Mouse (Mus musculus): ENCODE data around the gene Nfe2l3.
"Not testable (repeated sequence)": the region's sequence is repeated elsewhere in the genome, so short reads cannot be mapped to it uniquely, and the experiment has no call there.

Gene Nfe2l3

DNA sequence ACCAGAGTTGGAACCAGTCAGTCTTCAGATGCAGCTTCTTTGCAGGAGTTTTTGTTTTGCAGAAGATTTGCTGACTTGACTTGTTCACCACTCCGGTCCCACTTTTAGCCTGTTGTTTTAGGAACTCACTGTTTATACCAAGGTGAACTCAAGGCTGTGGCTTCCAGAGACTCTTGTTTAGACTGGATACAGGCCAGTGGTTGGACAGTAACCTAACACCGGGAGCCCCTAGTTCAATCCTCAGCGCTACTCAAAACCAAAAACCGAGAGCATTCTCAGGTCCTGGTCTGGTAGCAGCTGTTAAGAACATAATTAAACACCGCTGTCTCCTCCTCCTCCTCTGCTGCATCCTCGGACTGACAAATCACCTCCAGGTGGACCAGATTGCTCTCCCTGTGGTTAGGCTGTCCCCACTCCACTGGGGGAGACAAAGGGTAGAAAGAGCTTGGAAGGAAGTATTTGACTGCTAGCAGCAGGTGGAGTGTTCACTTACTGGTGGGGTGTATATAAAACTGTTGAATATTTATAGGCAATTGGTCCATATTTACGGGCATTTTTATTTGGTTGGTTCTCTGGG is 20.5 kb downstream of the Nfe2l3 start:
- no peak for DNase-seq

DNA sequence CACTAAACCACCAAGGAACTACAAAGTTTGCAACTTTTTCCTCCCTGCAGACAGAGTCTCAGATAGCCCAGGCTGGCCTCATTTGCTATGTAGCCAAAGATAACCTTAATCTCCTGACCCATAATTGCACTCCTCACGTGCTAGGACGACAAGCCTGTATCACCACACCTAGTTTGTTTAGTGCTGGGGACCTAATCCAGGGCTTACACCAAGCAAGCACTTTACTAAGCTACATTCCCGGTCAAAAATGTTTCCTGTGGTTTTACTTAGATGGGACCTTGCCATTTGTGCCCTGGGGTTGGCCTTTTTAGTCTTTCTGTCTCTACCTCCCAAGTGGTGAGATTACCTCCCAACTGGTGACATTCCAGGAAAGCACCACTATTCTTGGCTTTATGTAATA is 22.5 kb downstream of the Nfe2l3 start:
- DNase-seq, result no peak

DNA sequence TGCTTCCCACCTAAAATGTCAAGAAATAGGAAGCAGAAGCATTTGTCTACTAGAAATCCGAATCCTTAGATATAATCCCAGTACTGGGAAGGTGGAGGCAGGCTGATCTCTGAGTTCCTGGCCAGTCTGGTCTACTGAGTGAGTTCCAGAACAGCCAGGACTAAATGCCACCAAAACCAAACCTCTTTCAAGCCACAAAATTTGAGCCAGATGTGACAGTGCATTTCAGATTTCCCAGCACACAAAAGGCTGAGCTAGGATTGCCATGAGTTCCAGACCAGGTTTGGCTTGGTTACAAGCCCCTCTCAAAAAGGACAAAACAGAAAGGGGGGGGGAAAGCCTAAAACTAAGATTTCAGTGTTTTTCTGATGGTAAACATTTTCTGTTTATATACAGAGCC is 23.7 kb downstream of the Nfe2l3 start:
- no peak for DNase-seq

DNA sequence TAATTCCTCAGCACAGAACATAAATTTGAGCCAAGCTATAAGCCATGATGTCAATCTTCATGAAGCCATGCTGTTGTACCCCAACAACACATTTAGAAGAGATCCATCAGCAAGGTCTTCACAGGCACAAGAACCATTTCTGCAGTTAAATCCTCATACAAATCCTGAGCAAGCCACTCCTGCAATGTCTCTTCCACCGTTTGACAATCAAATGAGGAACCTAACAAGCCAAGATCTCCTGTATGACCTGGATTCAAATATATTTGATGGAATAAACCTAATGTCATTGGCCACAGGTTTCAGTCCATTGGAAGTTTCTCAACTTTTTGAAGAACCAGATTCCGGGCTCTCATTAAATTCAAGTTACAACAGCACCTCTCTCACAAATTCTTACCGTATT is 24.8 kb downstream of the Nfe2l3 start:
- DNase-seq, result no peak

DNA sequence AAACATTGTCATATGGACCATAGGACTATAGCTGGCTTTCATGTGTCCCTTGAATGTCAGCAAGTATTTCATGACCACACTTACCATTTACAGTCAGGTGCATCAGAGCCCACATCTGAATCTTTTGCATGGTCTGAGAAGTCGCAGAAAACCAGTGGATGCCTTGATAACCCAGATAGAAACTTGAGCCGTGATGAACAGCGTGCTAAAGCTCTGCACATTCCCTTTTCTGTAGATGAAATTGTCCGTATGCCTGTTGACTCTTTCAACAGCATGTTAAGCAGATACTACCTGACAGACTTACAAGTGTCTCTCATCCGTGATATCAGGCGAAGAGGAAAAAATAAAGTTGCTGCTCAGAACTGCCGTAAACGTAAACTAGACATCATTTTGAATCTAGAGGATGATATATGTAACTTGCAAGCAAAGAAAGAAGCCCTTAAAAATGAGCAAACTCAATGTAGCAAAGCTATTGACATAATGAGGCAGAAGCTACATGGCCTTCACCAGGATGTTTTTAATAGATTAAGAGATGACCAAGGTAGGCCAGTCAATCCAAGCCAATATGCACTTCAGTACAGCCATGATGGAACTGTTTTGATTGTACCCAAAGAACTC is 25.4 kb downstream of the Nfe2l3 start:
- DNase-seq, result no peak

DNA sequence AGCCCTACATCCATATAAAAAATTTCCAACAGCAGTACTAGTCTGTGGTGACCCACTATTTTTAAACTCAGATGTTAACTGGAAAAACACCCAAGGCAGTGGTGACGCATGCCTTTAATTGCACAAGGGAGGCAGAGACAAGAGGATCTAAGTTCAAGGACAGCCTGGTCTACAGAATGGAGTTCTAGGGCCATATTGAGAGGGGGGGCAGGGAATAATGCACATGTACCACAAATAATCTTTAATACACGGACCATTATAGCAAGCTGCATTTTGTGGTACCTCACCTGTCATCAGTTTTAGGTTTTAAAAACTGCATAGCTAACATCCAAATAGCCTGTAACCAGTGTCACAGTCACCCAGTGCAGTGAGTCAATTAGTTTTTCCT is 26.4 kb downstream of the Nfe2l3 start:
- DNase-seq, result no peak

DNA sequence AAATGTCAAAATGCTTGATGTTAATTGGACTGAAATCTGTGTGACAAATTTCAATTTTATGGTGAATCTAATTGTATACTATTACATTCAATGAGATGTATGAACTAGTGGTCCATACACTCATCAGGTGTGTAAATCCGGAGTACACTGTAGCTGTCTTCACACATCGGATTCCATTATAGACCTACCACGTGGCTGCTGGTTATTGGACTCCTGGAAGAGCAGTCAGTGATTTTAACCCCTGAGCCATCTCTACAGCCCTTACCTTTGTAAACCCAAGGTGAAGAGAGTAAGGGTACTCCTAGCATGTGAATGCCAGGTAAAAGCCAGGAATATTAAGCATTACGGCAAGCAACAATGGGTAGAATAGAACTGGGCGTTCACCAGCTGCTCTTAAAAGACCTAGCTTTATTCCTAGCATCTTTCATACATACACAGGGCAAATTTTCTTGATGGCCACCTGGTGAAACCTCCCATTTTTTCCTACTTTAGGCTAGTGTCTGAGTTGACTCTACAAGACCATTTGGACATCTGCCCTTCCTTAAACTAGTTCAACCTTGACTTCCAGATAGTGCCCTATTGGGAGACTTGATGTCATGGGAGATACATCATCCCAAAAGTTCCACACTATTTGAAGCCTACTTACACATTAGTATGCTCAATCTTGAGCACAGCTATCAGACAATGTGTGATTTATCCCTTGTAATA is 27.0 kb downstream of the Nfe2l3 start:
- DNase-seq, result no peak

DNA sequence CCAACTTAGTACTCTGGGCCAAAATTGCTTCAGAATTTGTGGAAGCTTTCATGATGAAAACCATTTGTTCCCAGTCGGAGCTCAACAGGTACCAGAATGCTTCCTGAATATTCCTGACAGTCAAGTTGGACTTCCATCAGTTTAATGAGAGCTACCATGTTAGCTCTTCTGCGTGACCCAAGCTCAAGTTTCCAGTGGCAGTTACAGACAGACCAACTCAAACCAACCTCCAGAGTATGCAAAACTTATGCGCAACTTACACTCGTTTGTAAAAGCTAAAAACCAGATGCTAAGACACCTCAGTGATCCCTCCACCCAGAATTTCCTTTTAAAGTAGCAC is 27.5 kb downstream of the Nfe2l3 start:
- DNase-seq, result no peak

DNA sequence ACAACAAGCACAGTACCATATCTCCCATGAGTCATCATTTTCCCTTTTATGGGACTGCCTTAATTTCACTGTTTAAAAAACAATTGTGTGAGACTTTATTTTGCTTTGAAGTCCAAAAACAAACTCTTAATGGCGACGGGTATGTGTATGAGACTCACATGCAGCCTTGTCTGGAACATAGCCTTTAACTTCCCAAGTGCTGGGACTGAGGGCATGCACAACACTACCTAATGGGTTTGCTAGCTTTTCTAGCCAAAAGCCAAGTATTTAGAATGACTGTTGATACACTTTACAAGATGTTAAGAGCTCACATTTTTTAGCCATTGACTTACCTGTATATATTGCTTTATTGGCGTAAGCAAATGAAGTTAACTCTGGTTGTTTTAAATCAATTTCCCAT is 27.9 kb downstream of the Nfe2l3 start:
- no peak for DNase-seq

DNA sequence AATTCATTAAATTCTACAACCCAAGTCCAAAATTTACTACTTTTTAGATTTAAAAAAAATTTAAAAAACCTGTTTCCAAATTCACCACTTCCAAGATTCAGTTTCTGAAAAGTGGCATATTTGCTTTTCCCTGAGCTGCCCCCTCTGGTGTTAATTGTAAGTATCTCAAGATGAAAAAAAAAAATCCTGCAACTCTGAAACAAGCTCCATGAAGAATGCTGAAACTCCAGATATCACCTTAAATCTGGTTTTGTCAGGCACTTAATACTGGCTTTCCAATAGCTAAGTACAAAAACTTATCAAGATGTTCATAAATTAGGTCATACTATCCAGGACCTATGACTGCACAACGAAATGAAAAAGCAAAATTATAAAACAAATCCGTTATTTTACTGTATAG is 35.2 kb downstream of the Nfe2l3 start:
- DNase-seq, result peak in 1 of 2 experiments; percentile 49

DNA sequence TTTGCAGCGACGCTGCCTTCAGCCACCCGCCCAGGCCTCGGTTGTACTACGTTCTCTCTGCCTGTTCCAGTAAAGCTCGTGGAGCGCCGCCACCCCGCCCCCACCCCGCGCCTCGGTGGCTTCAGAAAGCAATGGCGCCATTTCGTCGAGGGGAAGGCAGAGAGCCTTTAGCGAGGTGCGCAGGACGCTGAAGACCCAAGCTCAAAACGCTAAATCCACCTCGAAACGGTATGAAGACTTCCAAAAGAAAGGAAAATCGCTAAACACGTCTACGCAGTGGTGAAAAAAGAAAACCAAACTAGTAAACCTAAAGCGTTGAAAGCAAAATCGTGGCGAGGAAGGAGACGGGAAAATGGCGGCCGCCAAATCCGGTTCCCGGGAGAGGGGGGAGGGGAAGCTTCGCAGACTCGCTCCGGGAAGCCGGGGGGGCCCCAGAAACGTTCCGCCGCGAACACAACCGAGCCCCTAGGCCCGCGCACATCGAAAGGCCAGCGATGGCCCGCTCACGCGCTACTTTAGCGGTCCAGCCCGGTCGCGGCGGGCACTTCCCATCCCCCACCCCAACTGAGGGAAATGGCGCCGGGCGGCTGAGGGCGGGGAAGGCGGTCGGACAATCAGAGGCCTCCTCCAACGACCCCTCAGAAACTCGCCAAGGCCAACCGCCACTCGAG is 36.6 kb downstream of the Nfe2l3 start:
- peak; percentile 88 to 92 for DNase-seq

DNA sequence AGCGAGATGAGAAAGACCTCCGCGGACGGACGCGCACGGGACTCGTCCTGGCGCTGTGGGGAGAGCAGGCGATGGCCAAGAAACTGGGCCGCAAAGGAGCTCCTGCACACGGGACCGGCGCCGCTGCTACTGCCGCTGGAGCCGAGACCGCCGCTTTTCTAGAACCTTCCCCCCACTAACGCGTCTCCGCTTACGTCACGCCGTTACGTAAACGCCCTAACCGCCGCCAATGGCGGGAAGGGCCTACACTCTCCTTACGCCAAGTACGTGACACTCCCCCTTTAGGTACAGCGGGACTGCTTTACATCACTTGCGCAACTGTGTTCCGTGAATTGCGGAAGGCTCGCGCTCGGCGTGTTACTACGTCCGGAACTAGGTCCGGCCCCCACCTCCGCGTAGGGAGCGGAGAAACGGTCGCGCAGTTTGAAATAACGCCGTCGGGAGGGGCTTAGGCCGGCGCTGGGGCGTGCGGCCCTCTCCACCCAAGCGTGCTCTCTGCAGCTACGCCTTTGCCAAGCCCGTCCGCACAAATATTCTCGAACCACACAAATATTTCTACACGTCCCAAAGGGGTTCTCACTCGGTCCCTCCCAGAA is 37.3 kb downstream of the Nfe2l3 start, which contains the start of gene Hnrnpa2b1:
Gene Hnrnpa2b1 (minus strand): TSS at position 180 of the 596 bp plus-strand sequence.
- DNase-seq, result peak; percentile 99

DNA sequence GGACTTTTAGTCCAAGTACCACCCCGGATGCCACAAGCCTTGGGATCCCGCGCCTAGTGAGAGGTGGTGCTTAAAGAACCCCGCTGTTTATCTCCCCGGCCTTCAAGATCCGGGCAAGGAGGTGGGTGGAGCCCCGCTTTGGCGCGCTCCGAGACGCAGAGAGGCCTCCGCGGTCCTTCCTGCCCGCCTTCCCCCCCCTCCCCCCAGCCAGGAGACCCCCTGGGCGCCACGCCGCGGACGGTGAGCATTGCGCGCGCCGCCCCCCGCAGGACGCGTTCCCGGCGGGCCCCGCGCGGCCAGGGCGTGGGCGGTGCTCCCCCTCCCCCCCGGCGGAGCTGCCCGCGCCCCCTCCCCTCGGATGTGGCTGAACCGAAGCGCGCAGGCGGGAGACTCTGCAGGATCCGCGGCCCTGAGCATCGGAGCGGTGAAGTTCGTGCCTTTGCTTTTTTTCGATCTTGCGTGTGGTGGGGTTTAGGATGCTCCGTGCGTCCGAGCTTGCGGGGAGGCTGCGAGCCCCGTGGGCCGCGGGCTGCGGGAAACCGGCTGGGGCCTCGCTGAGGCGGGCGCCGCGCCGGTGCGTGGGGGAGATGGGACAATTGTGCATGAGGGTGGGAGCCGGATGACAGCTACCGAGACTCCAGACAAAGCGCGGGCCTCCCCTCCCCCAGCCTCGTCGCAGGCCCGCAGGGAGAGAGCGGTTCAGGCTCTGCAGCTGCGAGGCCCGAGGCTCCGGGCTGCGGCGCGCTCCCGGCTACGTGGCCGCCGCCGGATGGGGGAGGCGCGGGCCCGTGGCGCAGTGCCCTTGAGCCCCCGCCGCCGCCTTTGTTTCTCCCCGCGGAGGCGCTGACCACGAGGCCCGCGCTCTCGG is 38.1 kb downstream of the Nfe2l3 start, which contains the start of gene Cbx3:
Gene Cbx3 (plus strand): TSS at position 50 of the 868 bp plus-strand sequence.
- DNase-seq, result peak; percentile 94 to 95

DNA sequence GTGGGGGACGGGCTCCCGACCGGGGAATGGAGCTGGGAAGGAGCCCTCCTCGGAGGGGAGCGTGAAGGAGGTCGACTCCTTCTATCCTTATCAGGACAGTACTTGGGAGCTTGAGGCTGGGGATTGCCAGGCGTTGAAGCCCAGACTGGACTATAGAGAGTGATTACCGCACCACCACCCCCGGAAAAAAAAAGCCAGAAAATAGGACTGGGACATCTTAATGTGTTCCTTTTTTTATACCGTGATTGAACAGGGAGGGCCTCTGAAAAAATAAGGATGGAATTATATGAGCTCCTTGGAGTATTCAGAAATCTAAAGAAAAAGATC is 38.7 kb downstream of the Nfe2l3 start:
- no peak for DNase-seq

DNA sequence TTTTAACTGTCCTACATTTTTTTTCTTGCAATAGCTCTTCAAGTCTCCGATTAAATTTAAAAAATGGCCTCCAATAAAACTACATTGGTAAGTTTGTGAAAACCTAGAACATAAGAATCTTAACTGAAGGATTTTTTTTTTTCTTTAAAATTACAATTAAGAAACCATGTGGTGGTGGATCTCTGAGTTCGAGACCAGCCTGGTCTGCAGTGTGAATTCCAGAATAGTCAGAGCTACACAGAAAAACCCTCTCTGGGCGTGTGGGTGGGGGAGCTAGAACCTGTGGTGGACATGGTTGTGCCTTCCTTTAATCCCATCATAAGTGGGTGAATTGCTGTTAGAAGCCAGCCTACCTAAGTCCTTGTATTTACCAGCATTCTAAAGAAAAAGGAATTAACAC is 39.3 kb downstream of the Nfe2l3 start:
- peak; percentile 43 to 46 for DNase-seq

DNA sequence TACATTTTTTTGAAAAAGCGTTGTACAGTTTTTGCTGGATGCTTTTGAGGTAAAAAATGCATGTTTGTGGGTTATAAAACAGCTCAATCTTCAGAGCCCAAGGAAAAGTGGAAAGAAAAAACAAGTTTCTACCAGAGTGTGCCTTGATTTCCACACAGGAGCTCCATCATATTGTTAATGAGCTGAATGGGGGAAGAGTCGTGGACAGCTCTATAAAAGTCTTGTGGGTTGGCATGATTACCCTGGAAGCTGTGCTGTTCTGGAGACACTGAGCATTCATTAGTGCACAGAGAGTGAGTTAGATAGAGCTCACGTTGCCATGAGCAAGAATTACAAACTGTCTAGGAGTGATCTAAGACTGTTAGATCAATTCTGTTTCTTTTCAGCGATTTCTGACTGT is 39.7 kb downstream of the Nfe2l3 start:
- DNase-seq, result no peak

DNA sequence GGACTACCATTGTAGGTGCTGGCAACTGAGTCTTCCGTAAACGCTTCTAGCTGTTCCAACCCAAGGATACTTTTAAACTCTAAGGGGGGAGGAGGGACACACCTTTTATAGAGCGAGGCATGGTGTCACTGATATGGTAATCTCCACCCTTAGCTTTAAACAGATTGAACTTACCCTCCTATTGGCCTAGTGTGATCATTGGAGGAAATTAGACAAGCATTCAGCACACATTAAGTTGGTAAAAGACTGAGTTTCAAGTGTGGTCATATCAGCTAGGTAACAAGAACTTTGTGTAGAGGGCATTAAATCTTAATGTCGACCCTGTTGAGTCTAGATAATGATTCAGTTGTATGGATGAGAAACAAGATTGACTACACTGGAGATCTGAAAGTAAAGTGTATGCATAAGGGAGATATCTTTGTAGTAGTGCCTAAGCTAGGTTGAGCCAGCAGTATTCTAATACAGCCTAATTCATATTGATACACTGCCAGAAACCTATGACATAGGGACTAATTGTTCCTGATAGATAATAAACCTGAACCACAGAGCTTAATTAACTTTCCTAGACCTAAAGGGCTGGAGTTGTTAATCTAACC is 46.8 kb downstream of the Nfe2l3 start:
- no peak for DNase-seq

DNA sequence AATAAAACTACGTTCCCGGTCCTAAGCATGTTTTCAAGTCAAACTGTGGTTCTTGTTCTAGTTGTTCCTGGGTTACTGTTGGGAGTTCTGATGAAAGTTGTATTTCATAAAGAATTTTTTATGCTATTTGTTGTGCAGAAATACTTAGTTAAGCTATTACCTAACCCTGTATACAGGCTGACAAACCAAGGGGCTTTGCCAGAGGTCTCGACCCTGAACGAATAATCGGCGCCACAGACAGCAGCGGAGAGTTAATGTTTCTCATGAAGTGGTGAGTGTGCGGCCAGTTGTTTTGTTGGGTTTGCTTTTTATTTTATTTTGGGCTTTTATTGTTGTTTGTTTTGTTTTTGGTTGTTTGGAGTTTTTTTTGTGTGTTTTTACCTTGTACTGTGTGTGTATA is 49.1 kb downstream of the Nfe2l3 start:
- no peak for DNase-seq

DNA sequence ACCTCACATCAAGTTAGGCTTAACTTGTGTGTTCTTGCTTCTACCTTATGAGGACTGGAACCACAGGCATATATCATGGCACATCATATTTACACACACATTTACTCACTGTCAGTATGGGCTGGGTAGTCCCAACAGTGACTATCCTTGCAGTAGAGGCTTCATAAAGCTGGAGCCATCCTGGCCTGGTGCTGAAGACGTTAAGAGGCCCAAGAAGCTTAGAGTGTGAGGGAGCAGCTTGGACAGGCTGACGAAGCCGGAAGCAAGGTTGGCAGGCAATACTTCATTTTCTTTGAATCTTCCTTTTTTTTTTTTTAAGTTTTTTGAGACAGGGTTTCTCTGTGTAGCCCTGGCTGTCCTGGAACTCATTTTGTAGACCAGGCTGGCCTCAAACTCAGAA is 51.4 kb downstream of the Nfe2l3 start:
- DNase-seq, result no peak

DNA sequence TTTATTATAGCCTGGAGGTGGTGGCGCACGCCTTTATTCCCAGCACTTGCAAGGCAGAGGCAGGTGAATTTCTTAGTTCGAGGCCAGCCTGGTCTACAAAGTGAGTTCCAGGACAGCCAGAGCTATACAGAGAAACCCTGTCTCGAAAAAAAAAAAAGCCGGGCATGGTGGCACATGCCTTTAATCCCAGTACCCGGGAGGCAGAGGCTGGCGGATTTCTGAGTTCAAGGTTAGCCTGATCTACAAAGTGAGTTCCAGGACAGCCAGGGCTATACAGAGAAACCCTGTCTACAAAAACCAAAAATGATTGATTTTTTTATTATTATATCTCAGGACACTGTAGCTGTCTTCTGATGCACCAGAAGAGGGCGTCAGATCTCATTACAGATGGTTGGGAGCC is 52.1 kb downstream of the Nfe2l3 start:
- not testable (repeated sequence) for DNase-seq

DNA sequence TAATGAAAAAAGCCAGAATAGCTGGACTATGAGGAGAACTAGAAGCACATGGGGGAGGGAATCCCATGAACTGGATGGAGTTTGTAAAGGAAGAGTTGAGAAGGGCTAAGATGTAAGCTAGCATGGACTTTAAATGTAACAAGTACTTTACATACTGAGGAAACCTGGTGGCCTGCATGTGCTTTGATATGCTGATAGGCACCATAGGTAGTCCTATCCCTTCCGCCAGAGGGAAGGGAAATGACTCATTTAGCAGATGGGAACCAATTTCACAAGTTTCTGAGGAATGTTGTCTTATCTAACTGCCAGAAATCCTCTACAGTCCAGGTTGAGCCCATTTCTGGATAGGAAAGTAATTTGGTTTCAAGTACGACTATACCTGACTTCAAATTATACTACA is 53.2 kb downstream of the Nfe2l3 start:
- DNase-seq, result no peak

DNA sequence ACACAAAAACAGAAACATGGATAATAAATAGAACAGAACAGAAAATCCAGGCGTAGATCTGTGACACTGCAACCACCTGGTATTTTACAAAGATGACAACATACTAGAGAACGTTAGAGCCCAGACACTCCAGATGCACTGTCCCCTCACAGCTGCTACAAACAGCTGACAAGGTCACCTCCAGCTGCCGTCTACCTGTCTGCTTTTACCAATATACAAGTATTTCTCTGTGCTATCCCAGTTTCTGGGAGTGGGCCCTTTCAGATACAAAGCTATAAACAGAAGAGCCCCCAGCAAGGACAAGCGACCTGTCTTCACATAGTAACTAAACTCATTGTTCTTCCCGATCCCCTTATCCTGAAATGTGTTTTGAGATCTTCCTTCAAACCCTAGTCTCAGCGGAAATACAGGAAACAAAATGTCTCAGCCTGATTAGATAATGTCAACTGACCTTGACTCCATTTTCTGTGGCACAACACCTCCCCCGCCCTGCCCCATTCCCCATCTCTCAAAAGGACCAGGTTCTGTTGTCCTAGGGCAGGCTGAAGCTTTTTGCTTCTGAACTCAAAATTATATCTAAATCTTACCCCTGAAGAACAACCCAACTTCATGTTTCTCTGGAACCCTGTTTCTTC is 53.7 kb downstream of the Nfe2l3 start:
- no peak for DNase-seq

Measured in cerebellum, postnatal 10 days (tissue).